Mouse (Mus musculus): ENCODE results near the gene Lztfl1. TPM values are rescaled to one million over a fixed set of nuclear protein-coding genes. Genes with fewer than 3 reads are reported as not detected.
"Not testable (repeated sequence)": the region's sequence is repeated elsewhere in the genome, so short reads cannot be mapped to it uniquely, and the experiment has no call there.

The Lztfl1 gene
- total and polyA plus RNA-seq, 2 experiments = 1.8 to 9.7 TPM

DNA sequence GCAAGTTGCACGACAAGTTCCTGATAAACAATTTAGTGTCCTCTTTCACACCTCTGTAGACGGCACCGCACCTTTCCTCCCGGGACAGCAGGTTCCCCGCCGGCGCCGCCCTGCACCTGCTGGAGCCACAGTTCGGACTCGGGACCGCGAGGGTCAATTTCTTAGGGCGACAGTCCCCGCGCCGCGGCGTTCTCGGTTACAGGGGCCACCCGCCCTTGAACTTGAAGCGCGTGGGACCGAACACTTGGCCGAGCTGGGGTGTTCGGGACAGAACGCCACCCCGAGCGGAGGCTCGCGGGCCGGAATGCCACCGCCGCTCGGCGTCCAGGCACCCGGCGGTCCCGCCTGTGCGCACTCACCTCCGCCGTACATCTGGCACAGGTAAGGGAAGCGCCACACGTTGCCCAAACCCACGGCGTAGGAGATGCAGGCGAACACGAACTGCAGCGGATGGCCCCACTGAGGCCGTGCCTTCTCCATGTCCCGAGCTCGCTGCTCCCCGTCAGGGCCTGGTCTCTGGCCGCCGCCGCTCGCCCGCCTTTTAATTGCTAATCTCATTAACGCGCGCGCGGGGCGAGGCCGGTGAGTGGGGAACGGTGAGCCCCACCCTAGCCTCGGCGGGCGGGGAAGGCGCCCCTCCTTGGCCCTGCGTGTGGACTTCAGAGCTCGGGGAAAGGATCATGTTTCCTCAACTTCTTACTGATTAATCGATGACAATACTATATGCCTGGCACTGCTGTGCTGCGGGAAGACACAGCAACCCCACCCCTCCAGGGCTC lies 39.0 kb downstream of the Lztfl1 start, which contains the start of the genes Ccr9 and Slc6a20a:
Gene Ccr9, plus strand, starts transcription at position 113 of the 779 bp plus-strand sequence.
Gene Slc6a20a, minus strand, starts transcription at position 559 of the 779 bp plus-strand sequence.
- 0 out of 2 replicates have a peak within 1 kb of the TSS, but pooled peaks have one; percentile 24 for H3K9ac ChIP-seq (ENCODE audit: low read depth, low read length)
- no peak for TF ChIP-seq CTCF (IDR thresholded peaks at IDR 0.05; ENCODE audit: low read depth, low read length)
- no peak for TF ChIP-seq POLR2A (IDR thresholded peaks at IDR 0.05; ENCODE audit: extremely low read depth, insufficient read depth, low read length)
- H3K27me3 ChIP-seq (ENCODE audit: control insufficient read depth, insufficient read depth, low read length) = peaks cover 9% of the 10 kb centered on the region
- DNase-seq (ENCODE audit: extremely low read depth, low read depth, low spot score) = no peak
- H3K36me3 ChIP-seq (ENCODE audit: control insufficient read depth, insufficient read depth, low read length) = no peaks in the 10 kb centered on the region
- H3K4me3 ChIP-seq (ENCODE audit: insufficient read depth, low read depth, low read length) = peak within 1 kb of the TSS; percentile 47; the same call in 1 of the 2 replicates
- WGBS = 2% methylated on average over 73 of the region's 73 CpGs
- no peak within 1 kb of the TSS for H3K27ac ChIP-seq (replicated peaks; ENCODE audit: insufficient read depth, low read depth, low read length)
- peaks cover 3% of the 10 kb centered on the region for H3K4me1 ChIP-seq (ENCODE audit: control insufficient read depth, insufficient read depth, low read length)
- H3K79me2 ChIP-seq (ENCODE audit: control insufficient read depth, insufficient read depth, low read length) = no peaks in the 10 kb centered on the region

DNA sequence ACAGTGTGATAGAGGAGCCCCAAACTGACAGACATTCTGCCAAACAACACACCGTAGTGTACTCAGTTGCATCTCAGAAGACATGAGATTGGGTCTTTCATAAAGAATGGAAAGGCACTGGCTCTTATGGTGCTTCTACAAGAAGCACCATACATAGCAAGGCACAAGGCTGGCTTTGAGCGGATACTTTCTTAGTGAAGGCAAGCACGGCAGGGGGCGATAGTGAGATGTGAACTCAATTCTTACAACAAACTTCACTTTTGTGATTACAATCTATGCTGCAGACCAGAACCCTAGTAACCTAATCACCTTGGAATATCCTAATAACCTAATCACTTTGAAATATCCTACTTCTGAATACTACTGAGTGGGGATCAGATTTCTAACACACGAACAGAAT lies 51.9 kb downstream of the Lztfl1 start:
- Histone ChIP-seq H3K9ac (ENCODE audit: low read depth, low read length) (no peak overlapping the region), H3K4me3 (ENCODE audit: insufficient read depth, low read depth, low read length) (no peak overlapping the region), H3K4me1 (ENCODE audit: control insufficient read depth, insufficient read depth, low read length) (no peaks in the 10 kb centered on the region), H3K36me3 (ENCODE audit: control insufficient read depth, insufficient read depth, low read length) (no peaks in the 10 kb centered on the region), H3K27me3 (ENCODE audit: control insufficient read depth, insufficient read depth, low read length) (no peaks in the 10 kb centered on the region), H3K79me2 (ENCODE audit: control insufficient read depth, insufficient read depth, low read length) (no peaks in the 10 kb centered on the region), H3K27ac (replicated peaks; ENCODE audit: insufficient read depth, low read depth, low read length) (no peak overlapping the region)
- 52% methylated on average over 5 of the region's 5 CpGs for WGBS
- TF ChIP-seq CTCF (IDR thresholded peaks at IDR 0.05; ENCODE audit: low read depth, low read length) (peak; percentile 47), POLR2A (IDR thresholded peaks at IDR 0.05; ENCODE audit: extremely low read depth, insufficient read depth, low read length) (no peak)
- peak; percentile 24 for DNase-seq (ENCODE audit: extremely low read depth, low read depth, low spot score)

DNA sequence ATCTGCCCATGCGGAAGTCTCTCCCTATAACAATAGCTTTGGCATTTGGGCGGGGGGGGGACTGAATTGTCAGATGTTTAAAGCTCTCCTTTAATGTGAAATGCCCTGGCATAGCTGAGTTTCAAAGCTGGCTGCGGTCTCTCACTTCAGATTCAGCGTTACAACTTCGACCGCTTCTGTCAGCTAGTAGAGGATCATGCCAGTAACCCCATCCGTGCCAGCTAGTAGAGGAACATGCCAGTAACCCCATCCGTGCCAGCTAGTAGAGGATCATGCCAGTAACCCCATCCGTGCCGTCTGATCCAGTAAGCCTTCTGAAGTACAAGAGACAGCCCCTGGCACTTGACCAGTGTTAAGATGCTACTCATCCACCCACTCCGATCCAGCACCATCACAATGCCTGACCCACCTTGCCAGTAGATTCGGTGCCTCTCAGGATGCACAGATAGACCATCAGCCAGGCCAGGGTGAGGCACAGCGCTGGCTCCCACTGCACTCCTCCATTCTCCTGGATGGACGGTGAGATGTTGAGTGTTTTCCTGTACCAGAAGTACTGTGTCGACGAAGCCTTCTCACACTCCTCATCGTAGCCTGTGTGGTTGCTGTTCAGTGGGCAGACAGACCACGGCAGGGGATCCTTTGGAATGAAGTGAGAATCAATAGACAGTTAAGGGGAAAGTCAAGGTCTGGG lies 57.4 kb downstream of the Lztfl1 start:
- not testable (repeated sequence) for DNase-seq (ENCODE audit: extremely low read depth, low read depth, low spot score); H3K9ac ChIP-seq (ENCODE audit: low read depth, low read length); H3K4me3 ChIP-seq (ENCODE audit: insufficient read depth, low read depth, low read length); H3K79me2 ChIP-seq (ENCODE audit: control insufficient read depth, insufficient read depth, low read length); H3K27me3 ChIP-seq (ENCODE audit: control insufficient read depth, insufficient read depth, low read length); H3K27ac ChIP-seq (replicated peaks; ENCODE audit: insufficient read depth, low read depth, low read length); H3K4me1 ChIP-seq (ENCODE audit: control insufficient read depth, insufficient read depth, low read length); H3K36me3 ChIP-seq (ENCODE audit: control insufficient read depth, insufficient read depth, low read length)
- 83% methylated on average over 18 of the region's 18 CpGs for WGBS

- Histone ChIP-seq H3K4me1 (ENCODE audit: control insufficient read depth, insufficient read depth, low read length) (no peaks in the 10 kb centered on the region), H3K27me3 (ENCODE audit: control insufficient read depth, insufficient read depth, low read length) (no peaks in the 10 kb centered on the region), H3K27ac (replicated peaks; ENCODE audit: insufficient read depth, low read depth, low read length) (no peak overlapping the region), H3K4me3 (ENCODE audit: insufficient read depth, low read depth, low read length) (no peak overlapping the region), H3K79me2 (ENCODE audit: control insufficient read depth, insufficient read depth, low read length) (no peaks in the 10 kb centered on the region), H3K9ac (ENCODE audit: low read depth, low read length) (no peak overlapping the region), H3K36me3 (ENCODE audit: control insufficient read depth, insufficient read depth, low read length) (no peaks in the 10 kb centered on the region)
- TF ChIP-seq POLR2A (IDR thresholded peaks at IDR 0.05; ENCODE audit: extremely low read depth, insufficient read depth, low read length) (no peak), CTCF (IDR thresholded peaks at IDR 0.05; ENCODE audit: low read depth, low read length) (no peak)
- DNase-seq (ENCODE audit: extremely low read depth, low read depth, low spot score) = no peak
These were observed 58.5 kb downstream of the Lztfl1 start for GRCm38 (mm10) chr9:123658981-123659380.

- Histone ChIP-seq H3K4me3 (ENCODE audit: insufficient read depth, low read depth, low read length) (no peak overlapping the region), H3K36me3 (ENCODE audit: control insufficient read depth, insufficient read depth, low read length) (no peaks in the 10 kb centered on the region)
- TF ChIP-seq CTCF (IDR thresholded peaks at IDR 0.05; ENCODE audit: low read depth, low read length) (no peak), POLR2A (IDR thresholded peaks at IDR 0.05; ENCODE audit: extremely low read depth, insufficient read depth, low read length) (no peak)
These were observed 60.0 kb downstream of the Lztfl1 start for GRCm38 (mm10) chr9:123657457-123657856.

GRCm38 (mm10) chr9:123651369-123651768 lies 66.1 kb downstream of the Lztfl1 start:
- 44% methylated on average over 4 of the region's 4 CpGs for WGBS
- Histone ChIP-seq H3K9ac (ENCODE audit: low read depth, low read length) (no peak overlapping the region), H3K79me2 (ENCODE audit: control insufficient read depth, insufficient read depth, low read length) (no peaks in the 10 kb centered on the region), H3K4me1 (ENCODE audit: control insufficient read depth, insufficient read depth, low read length) (no peaks in the 10 kb centered on the region), H3K27me3 (ENCODE audit: control insufficient read depth, insufficient read depth, low read length) (no peaks in the 10 kb centered on the region), H3K4me3 (ENCODE audit: insufficient read depth, low read depth, low read length) (no peak overlapping the region), H3K36me3 (ENCODE audit: control insufficient read depth, insufficient read depth, low read length) (no peaks in the 10 kb centered on the region), H3K27ac (replicated peaks; ENCODE audit: insufficient read depth, low read depth, low read length) (no peak overlapping the region)
- DNase-seq (ENCODE audit: extremely low read depth, low read depth, low spot score) = no peak
- no peak for TF ChIP-seq POLR2A (IDR thresholded peaks at IDR 0.05; ENCODE audit: extremely low read depth, insufficient read depth, low read length)
- TF ChIP-seq CTCF (IDR thresholded peaks at IDR 0.05; ENCODE audit: low read depth, low read length) = no peak

More at GRCm38 (mm10) chr9:123657457-123657856, 60.0 kb downstream of the Lztfl1 start:
- Histone ChIP-seq H3K9ac (ENCODE audit: low read depth, low read length) (no peak overlapping the region), H3K27me3 (ENCODE audit: control insufficient read depth, insufficient read depth, low read length) (no peaks in the 10 kb centered on the region), H3K27ac (replicated peaks; ENCODE audit: insufficient read depth, low read depth, low read length) (no peak overlapping the region), H3K4me1 (ENCODE audit: control insufficient read depth, insufficient read depth, low read length) (no peaks in the 10 kb centered on the region), H3K79me2 (ENCODE audit: control insufficient read depth, insufficient read depth, low read length) (no peaks in the 10 kb centered on the region)
- 74% methylated on average over 3 of the region's 3 CpGs for WGBS
- no peak for DNase-seq (ENCODE audit: extremely low read depth, low read depth, low spot score)
